In the genomic region with DNA sequence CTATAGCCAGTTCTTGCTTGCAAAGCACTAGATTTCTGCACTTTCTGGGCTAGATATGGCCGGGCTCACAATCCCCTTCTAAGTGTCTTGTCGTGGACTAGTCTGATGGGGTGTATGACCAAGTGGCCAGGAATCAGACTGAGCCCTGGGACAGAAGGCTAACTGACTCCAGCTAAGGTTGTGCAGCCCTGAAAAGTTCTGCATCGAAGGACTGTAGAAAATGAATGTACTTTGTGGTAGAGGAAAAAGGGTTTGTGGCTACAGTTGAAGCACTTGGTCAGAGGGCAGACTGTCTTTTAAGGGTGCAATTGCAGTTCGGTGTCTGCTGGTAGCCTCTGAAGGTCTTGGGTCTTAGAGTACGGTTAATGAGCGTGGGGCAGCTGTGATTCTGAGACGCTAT, we compare ENCODE assay signal across 15 mouse cellular contexts. TPM values are rescaled to one million over a fixed set of nuclear protein-coding genes. Genes with fewer than 3 reads are reported as not detected.
"Had no signal": no experiment of that assay in that cellular context is flagged by ENCODE, and none has a peak within 500 bp of the region (broad histone marks: within the 10 kb centered on the region; RNA-seq: fewer than 3 reads in every experiment).

No protein-coding gene starts in this region.

- H3K27me3 ChIP-seq: limb, embryonic 15.5 days had no signal

- DNase-seq: kidney, adult 8-10 months; liver, embryonic 13.5 days; lung, adult 18-20 months; lung, postnatal 36 days had no signal

- ATAC-seq: midbrain, embryonic 15.5 days had no signal

- H3K36me3 ChIP-seq: limb, embryonic 15.5 days; liver, embryonic 13.5 days; midbrain, embryonic 15.5 days; neural tube, embryonic 12.5 days; stomach, embryonic 15.5 days had no signal

- H3K4me2 ChIP-seq: limb, embryonic 15.5 days; liver, embryonic 13.5 days; midbrain, embryonic 15.5 days; neural tube, embryonic 12.5 days; stomach, embryonic 15.5 days had no signal

- H3K9me3 ChIP-seq: limb, embryonic 15.5 days; liver, embryonic 13.5 days; midbrain, embryonic 15.5 days; neural tube, embryonic 12.5 days; stomach, embryonic 15.5 days had no signal

- H3K27ac ChIP-seq: left cerebral cortex, adult 2 months; limb, embryonic 15.5 days; liver, embryonic 13.5 days; midbrain, embryonic 15.5 days; neural tube, embryonic 12.5 days; stomach, embryonic 15.5 days had no signal

- H3K9ac ChIP-seq: limb, embryonic 15.5 days; liver, embryonic 13.5 days; midbrain, embryonic 15.5 days; neural tube, embryonic 12.5 days; stomach, embryonic 15.5 days had no signal

- H3K4me3 ChIP-seq: left cerebral cortex, adult 2 months; limb, embryonic 15.5 days; liver, embryonic 13.5 days; midbrain, embryonic 15.5 days; neural tube, embryonic 12.5 days; stomach, embryonic 15.5 days had no signal

RNA-seq across cellular contexts. Expression of a gene that starts 5.8 kb away (rescaled TPM):
- polyA plus RNA-seq: midbrain, embryonic 15.5 days had no signal

RNA-seq across cellular contexts. Expression of a gene that starts 15.4 kb away (rescaled TPM):
- total RNA-seq: megakaryocyte progenitor cell, adult 5-6 weeks; monocyte, adult 5-6 weeks; neutrophil, adult 5-6 weeks had no signal
- polyA plus RNA-seq: kidney, embryonic 16.5 days; limb, embryonic 11.5 days; liver, embryonic 13.5 days; lung, embryonic 16.5 days; midbrain, embryonic 15.5 days; neural tube, embryonic 12.5 days; stomach, embryonic 15.5 days had no signal
